Mouse (Mus musculus): ENCODE results near the gene Lrrc61.

DNA sequence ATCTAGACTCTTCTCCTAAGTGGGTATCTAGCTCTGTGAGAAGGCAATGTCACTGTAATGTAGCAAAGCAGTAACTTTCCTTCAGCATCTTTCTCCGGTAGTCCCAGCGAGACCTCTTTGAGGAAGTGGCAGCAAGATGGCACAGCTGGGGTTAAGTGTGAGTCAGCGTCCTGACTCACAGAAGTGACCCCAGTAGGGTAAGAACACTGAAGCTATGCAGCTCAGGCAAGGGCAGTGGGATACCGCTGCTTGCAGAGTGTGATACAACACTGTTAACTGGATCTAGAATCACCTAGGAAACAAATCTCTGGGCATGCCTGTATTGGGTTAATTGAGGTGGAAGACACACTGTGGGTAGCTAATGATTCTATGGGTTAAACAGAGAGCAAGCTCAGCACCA, 18.5 kb upstream of the Lrrc61 start:
- TF ChIP-seq EP300 (IDR thresholded peaks at IDR 0.05; ENCODE audit: low read depth) (no peak), CTCF (IDR thresholded peaks at IDR 0.05; ENCODE audit: low read depth) (no peak)
